Mouse (Mus musculus): ENCODE data around the gene Mpzl1.
A peak's percentile ranks its signal among the peaks of the same experiment; 100 is the strongest.
"Not testable (repeated sequence)": the region's sequence is repeated elsewhere in the genome, so short reads cannot be mapped to it uniquely, and the experiment has no call there.

Mpzl1 gene

GRCm38 (mm10) chr1:165634151-165634884 lies at the start of gene Mpzl1:
Gene Mpzl1 (minus strand): TSS chr1:165634538.
- DNase-seq (ENCODE audit: low spot score in 2 of 2), result peak; percentile 94 to 99

- no peak for DNase-seq (ENCODE audit: low spot score in 2 of 2)
Measured at GRCm38 (mm10) chr1:165682056-165682853, 47.9 kb upstream of the Mpzl1 start.

- DNase-seq (ENCODE audit: low spot score in 2 of 2), result no peak
Measured at GRCm38 (mm10) chr1:165681045-165681794, 46.9 kb upstream of the Mpzl1 start.

- DNase-seq (ENCODE audit: low spot score in 2 of 2), result not testable (repeated sequence)
Measured at GRCm38 (mm10) chr1:165680086-165680485, 45.7 kb upstream of the Mpzl1 start.

- no peak for DNase-seq (ENCODE audit: low spot score in 2 of 2)
Measured at GRCm38 (mm10) chr1:165679618-165679997, 45.3 kb upstream of the Mpzl1 start.

- DNase-seq (ENCODE audit: low spot score in 2 of 2), result no peak
Measured at GRCm38 (mm10) chr1:165678861-165679617, 44.7 kb upstream of the Mpzl1 start.

- DNase-seq (ENCODE audit: low spot score in 2 of 2), result no peak
Measured at GRCm38 (mm10) chr1:165677558-165677957, 43.2 kb upstream of the Mpzl1 start.

- DNase-seq (ENCODE audit: low spot score in 2 of 2), result no peak
Measured at GRCm38 (mm10) chr1:165676993-165677392, 42.7 kb upstream of the Mpzl1 start.

- no peak for DNase-seq (ENCODE audit: low spot score in 2 of 2)
Measured at GRCm38 (mm10) chr1:165675167-165675566, 40.8 kb upstream of the Mpzl1 start.

- no peak for DNase-seq (ENCODE audit: low spot score in 2 of 2)
Measured at GRCm38 (mm10) chr1:165672355-165672754, 38.0 kb upstream of the Mpzl1 start.

- DNase-seq (ENCODE audit: low spot score in 2 of 2), result no peak
Measured at GRCm38 (mm10) chr1:165670056-165670455, 35.7 kb upstream of the Mpzl1 start.

- DNase-seq (ENCODE audit: low spot score in 2 of 2), result no peak
Measured at GRCm38 (mm10) chr1:165668904-165669303, 34.6 kb upstream of the Mpzl1 start.

- DNase-seq (ENCODE audit: low spot score in 2 of 2), result no peak
Measured at GRCm38 (mm10) chr1:165667380-165667779, 33.0 kb upstream of the Mpzl1 start.

- no peak for DNase-seq (ENCODE audit: low spot score in 2 of 2)
Measured at GRCm38 (mm10) chr1:165666944-165667343, 32.6 kb upstream of the Mpzl1 start.

GRCm38 (mm10) chr1:165665758-165666157 lies 31.4 kb upstream of the Mpzl1 start:
- DNase-seq (ENCODE audit: low spot score in 2 of 2), result no peak

- DNase-seq (ENCODE audit: low spot score in 2 of 2), result no peak
Measured at GRCm38 (mm10) chr1:165663277-165663676, 28.9 kb upstream of the Mpzl1 start.

GRCm38 (mm10) chr1:165662426-165663192 lies 28.3 kb upstream of the Mpzl1 start:
- no peak for DNase-seq (ENCODE audit: low spot score in 2 of 2)

GRCm38 (mm10) chr1:165661725-165662124 lies 27.4 kb upstream of the Mpzl1 start:
- DNase-seq (ENCODE audit: low spot score in 2 of 2), result no peak

- no peak for DNase-seq (ENCODE audit: low spot score in 2 of 2)
Measured at GRCm38 (mm10) chr1:165661191-165661590, 26.9 kb upstream of the Mpzl1 start.

- DNase-seq (ENCODE audit: low spot score in 2 of 2), result peak in 1 of 2 experiments; percentile 75
Measured at GRCm38 (mm10) chr1:165660774-165661173, 26.4 kb upstream of the Mpzl1 start.

GRCm38 (mm10) chr1:165658602-165659001 lies 24.3 kb upstream of the Mpzl1 start:
- peak in 1 of 2 experiments; percentile 84 for DNase-seq (ENCODE audit: low spot score in 2 of 2)

Data from left cerebral cortex, adult 9 months (tissue).